Mouse (Mus musculus) left cerebral cortex, adult 11 months (tissue): ENCODE data around the gene Gm21773.
"Not testable (repeated sequence)": the region's sequence is repeated elsewhere in the genome, so short reads cannot be mapped to it uniquely, and the experiment has no call there.

ENCODE experiments used
- DNase-seq: peaks from one replicate; pipeline ENCODE4 v3.0.0; 2022; ENCODE audit warnings: low spot score

The Gm21773 gene

DNA sequence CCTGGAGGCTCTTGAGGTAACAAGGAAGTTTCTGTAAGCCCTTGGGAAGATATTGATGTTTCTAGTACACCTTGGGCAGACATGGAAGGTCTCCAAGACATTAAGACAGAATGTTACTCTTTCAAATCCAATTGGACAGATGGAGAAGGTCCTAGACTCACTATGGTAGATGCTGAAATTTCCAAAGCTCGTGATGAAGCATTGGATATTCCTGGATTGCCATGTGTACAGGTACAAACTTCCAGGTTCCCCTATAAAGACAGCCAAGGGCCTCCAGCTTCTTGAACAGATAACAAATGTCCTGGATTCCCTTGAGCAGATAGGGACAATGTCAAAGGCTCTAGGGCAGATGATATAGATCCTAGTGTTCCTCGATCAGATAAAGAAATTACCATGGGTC, at the start of gene Gm21773:
Gene Gm21773, minus strand, starts transcription at position 101 of the 400 bp plus-strand sequence.
- DNase-seq = not testable (repeated sequence)
